Mouse (Mus musculus): ENCODE data around the gene Slc26a1.

DNA sequence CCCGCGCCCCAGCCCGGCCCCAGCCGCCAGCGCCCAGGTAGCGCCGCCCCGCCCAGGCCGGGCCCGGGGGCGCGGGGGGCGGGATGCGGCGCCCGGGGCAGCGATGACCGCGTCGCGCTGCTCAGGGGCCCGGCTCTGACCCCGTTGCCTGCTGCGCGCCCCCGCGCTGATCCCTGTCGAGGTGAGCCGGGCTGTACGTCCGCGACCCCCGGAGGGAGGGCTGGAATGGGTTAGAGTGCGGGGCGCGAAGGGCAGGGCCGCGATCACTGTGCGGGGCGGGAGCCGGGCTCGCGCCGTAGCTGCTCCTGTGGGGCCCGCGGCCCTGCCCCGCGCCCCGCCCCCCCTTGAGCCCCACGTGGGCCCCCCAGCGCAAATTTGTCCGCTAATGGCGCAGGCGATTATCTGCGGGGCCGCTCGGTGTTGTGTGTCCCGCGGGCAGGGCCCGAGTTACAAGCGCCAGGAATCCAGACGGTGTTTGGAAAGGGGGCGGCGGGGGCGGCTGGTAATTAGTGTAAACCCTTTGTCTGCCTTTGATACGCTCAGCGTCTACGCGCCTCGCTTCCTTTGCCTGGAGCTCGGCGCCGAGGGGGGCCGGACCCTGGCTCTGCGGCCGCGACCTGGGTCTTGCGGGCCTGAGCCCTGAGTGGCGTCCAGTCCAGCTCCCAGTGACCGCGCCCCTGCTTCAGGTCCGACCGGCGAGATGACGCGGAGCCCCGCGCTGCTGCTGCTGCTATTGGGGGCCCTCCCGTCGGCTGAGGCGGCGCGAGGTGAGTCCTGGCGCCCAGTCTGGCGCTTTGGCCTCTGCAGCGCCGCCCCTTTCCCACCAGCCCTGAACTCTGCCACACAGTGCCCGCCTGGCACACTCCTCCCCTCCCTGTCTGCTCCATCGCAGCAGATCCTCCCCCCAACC lies 19.2 kb upstream of the Slc26a1 start:
- TF ChIP-seq CTCF (IDR thresholded peaks at IDR 0.05; ENCODE audit: extremely low read depth, insufficient read length, insufficient replicate concordance, low read depth, low read length) (no peak), POLR2A (IDR thresholded peaks at IDR 0.05; ENCODE audit: low read depth, low read length) (no peak)

Data from small intestine, adult 2 months (tissue).